Mouse (Mus musculus): Measurements from ENCODE around the gene Jmjd4. TPM values are rescaled to one million over a fixed set of nuclear protein-coding genes. Genes with fewer than 3 reads are reported as not detected.
A peak's percentile ranks its signal among the peaks of the same experiment; 100 is the strongest.

The Jmjd4 gene
- total RNA-seq, 2 experiments from 2014 or later: 28.4 to 28.9 TPM

GRCm38 (mm10) chr11:59458973-59459372, 9.1 kb downstream of the Jmjd4 start:
- intact Hi-C loops (cut with DNase I): no loop called here
- DNase-seq (ENCODE audit: low spot score in 2 of 2): peak in 1 of 2 experiments; percentile 47

GRCm38 (mm10) chr11:59460459-59460858, 10.6 kb downstream of the Jmjd4 start:
- intact Hi-C loops (cut with DNase I): no loop called here
- no peak for DNase-seq (ENCODE audit: low spot score in 2 of 2)

GRCm38 (mm10) chr11:59471413-59472325, 21.8 kb downstream of the Jmjd4 start:
- DNase-seq (ENCODE audit: low spot score in 2 of 2): no peak
- intact Hi-C loops (cut with DNase I): no loop called here

GRCm38 (mm10) chr11:59472326-59472677, 22.5 kb downstream of the Jmjd4 start, which contains the start of gene Zfp867:
Zfp867 (minus strand) TSS chr11:59472474.
- peak; percentile 87 to 95 for DNase-seq (ENCODE audit: low spot score in 2 of 2)
- intact Hi-C loops (cut with DNase I): no loop called here

- DNase-seq (ENCODE audit: low spot score in 2 of 2): no peak
- intact Hi-C loops (cut with DNase I): no loop called here
Measured at GRCm38 (mm10) chr11:59477240-59477639, 27.4 kb downstream of the Jmjd4 start.

- intact Hi-C loops (cut with DNase I): loop anchor here (1.0 kb wide), 1 partner anchor 181 kb away; no protein-coding TSS in a partner anchor
- peak; percentile 52 to 69 for DNase-seq (ENCODE audit: low spot score in 2 of 2)
Measured at GRCm38 (mm10) chr11:59483212-59483611, 33.4 kb downstream of the Jmjd4 start.

- no peak for DNase-seq (ENCODE audit: low spot score in 2 of 2)
- intact Hi-C loops (cut with DNase I): no loop called here
Measured at GRCm38 (mm10) chr11:59485641-59486040, 35.8 kb downstream of the Jmjd4 start.

GRCm38 (mm10) chr11:59486222-59486621, 36.4 kb downstream of the Jmjd4 start:
- intact Hi-C loops (cut with DNase I): no loop called here
- DNase-seq (ENCODE audit: low spot score in 2 of 2): peak in 1 of 2 experiments; percentile 77

- DNase-seq (ENCODE audit: low spot score in 2 of 2): peak; percentile 22 to 86
- intact Hi-C loops (cut with DNase I): loop anchor here (2.0 kb wide), 1 partner anchor 158 kb away; no protein-coding TSS in a partner anchor
Measured at GRCm38 (mm10) chr11:59496672-59497310, 46.9 kb downstream of the Jmjd4 start.

- DNase-seq (ENCODE audit: low spot score in 2 of 2): no peak
Measured at GRCm38 (mm10) chr11:59497747-59498146, 47.9 kb downstream of the Jmjd4 start.

GRCm38 (mm10) chr11:59501978-59502700, 52.3 kb downstream of the Jmjd4 start:
- intact Hi-C loops (cut with DNase I): no loop called here
- no peak for DNase-seq (ENCODE audit: low spot score in 2 of 2)

More at GRCm38 (mm10) chr11:59497747-59498146, 47.9 kb downstream of the Jmjd4 start:
- intact Hi-C loops (cut with DNase I): loop anchor here (2.0 kb wide), 1 partner anchor 159 kb away; no protein-coding TSS in a partner anchor

- peak; percentile 60 to 79 for DNase-seq (ENCODE audit: low spot score in 2 of 2)
- intact Hi-C loops (cut with DNase I): no loop called here
Measured at GRCm38 (mm10) chr11:59505351-59505838, 55.5 kb downstream of the Jmjd4 start.

- peak; percentile 68 to 71 for DNase-seq (ENCODE audit: low spot score in 2 of 2)
- intact Hi-C loops (cut with DNase I): no loop called here
Measured at GRCm38 (mm10) chr11:59505839-59506712, 56.2 kb downstream of the Jmjd4 start.

- no peak for DNase-seq (ENCODE audit: low spot score in 2 of 2)
- intact Hi-C loops (cut with DNase I): no loop called here
Measured at GRCm38 (mm10) chr11:59506713-59507074, 56.8 kb downstream of the Jmjd4 start.

Other genes with a start within 250 kb of the Jmjd4 start
- gene Mrpl55, start 247.6 kb upstream of the Jmjd4 start, total RNA-seq (2021): 10 to 100 TPM; 35.4 to 38.6 TPM
- gene 2310033P09Rik, start 241.7 kb upstream of the Jmjd4 start, total RNA-seq (2021): 10 to 100 TPM; 20.6 to 21.3 TPM
- 100 to 1,000 TPM; 414 to 438 TPM for gene Arf1, start 221.8 kb upstream of the Jmjd4 start, total RNA-seq (2021)
- gene Wnt3a, start 159.3 kb upstream of the Jmjd4 start, total RNA-seq (2021): not detected
- 10 to 100 TPM; 17.0 to 18.7 TPM for gene Wnt9a, start 143.1 kb upstream of the Jmjd4 start, total RNA-seq (2021)
- gene Prss38, start 74.4 kb upstream of the Jmjd4 start, total RNA-seq (2021): not detected
- 100 to 1,000 TPM; 384 to 420 TPM for gene Snap47, start 1.1 kb downstream of the Jmjd4 start, total RNA-seq (2021)
- gene Zfp867, start 22.4 kb downstream of the Jmjd4 start, total RNA-seq (2021): 1 to 10 TPM; 3.3 to 3.7 TPM
- gene Zkscan17, start 76.7 kb downstream of the Jmjd4 start, total RNA-seq (2021): 1 to 10 TPM; 8.8 to 9.5 TPM
- under 1 TPM; 0.85 to 0.87 TPM for gene Nlrp3, start 91.5 kb downstream of the Jmjd4 start, total RNA-seq (2021)
- gene Olfr222, start 126.2 kb downstream of the Jmjd4 start, total RNA-seq (2021): not detected
- gene Olfr223, start 143.2 kb downstream of the Jmjd4 start, total RNA-seq (2021): not detected
- gene Mprip, start 211.3 kb downstream of the Jmjd4 start, total RNA-seq (2021): 100 to 1,000 TPM; 276 to 292 TPM

All from left cerebral cortex, postnatal 25 days (tissue).